Mouse (Mus musculus) ES-Bruce4 (cell line): ENCODE results near the gene Sncb.

Source experiments
- CTCF ChIP-seq: IDR thresholded peaks from one replicate; pipeline ENCODE4 v1.8.1; 2011; ENCODE audit warnings: low read depth, low read length
- EP300 ChIP-seq: IDR thresholded peaks from 2 replicates; pipeline ENCODE4 v1.6.1; 2011; ENCODE audit warnings: low read depth, low read length; ENCODE audit not compliant: insufficient read depth
- POLR2A ChIP-seq: IDR thresholded peaks from one replicate; pipeline ENCODE4 v1.8.1; 2011; ENCODE audit warnings: low read length; ENCODE audit not compliant: insufficient read depth

- TF ChIP-seq CTCF (no peak), POLR2A (no peak), EP300 (no peak)
These were observed 41.7 kb upstream of the Sncb start for GRCm38 (mm10) chr13:54808067-54808466.
